Mouse (Mus musculus): ENCODE data around the gene Gatd1. TPM values are rescaled to one million over a fixed set of nuclear protein-coding genes. Genes with fewer than 3 reads are reported as not detected.
A peak's percentile ranks its signal among the peaks of the same experiment; 100 is the strongest.
"Not testable (repeated sequence)": the region's sequence is repeated elsewhere in the genome, so short reads cannot be mapped to it uniquely, and the experiment has no call there.

Gene Gatd1
- polyA plus RNA-seq, 1 experiment from 2014 or later: 37.4 TPM

DNA sequence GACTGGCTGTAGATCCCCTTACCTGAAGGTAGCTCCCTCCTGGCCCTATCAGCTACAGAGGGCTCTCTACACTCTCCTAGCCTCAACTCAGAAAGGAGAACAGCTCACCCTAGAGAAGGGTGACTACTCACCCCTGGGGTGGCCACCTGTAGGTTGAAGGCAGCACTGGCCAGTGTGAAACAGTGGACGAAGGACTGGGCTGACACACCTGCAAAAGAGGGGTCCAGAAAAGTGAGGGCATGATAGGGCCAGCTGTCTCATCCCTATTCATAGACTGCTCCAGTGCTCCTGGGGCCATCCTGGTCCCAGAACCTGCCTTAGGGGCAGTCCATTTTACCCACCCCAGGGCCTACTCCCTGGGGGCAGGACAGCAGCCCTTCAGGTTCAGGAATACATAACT, 2.3 kb downstream of the Gatd1 start:
- DNase-seq (ENCODE audit: low spot score): no peak
- H3K27ac ChIP-seq: no peak overlapping the region
- H3K4me3 ChIP-seq: no peak overlapping the region
- H3K36me3 ChIP-seq: peaks cover 34% of the 10 kb centered on the region
- 85% methylated on average over 1 of the region's 1 CpGs for WGBS
- H3K4me1 ChIP-seq: peaks cover 19% of the 10 kb centered on the region
- H3K9me3 ChIP-seq: no peaks in the 10 kb centered on the region
- H3K27me3 ChIP-seq (ENCODE audit: insufficient read depth, poor library complexity, severe bottlenecking): no peaks in the 10 kb centered on the region

DNA sequence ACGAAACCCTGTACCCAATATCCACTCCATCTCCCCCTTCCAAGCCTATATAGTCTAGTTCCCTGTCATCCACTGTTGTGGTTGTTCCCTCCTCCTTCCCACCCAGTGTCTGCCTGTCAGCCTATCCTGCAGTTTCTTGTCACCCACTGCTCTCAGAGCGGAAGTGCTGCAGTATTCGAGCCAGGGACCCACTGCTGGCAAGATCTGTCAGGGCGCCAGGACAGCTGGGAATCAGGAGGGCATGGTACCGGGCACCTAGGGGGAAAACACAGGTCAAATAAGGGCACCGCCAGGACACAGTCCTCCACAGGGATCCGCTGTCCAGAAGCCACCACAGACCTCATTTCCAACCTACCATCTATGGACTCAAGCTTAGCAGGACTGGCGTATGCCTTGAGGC, 3.3 kb downstream of the Gatd1 start:
- Histone ChIP-seq H3K27me3 (ENCODE audit: insufficient read depth, poor library complexity, severe bottlenecking) (no peaks in the 10 kb centered on the region), H3K4me1 (peaks cover 19% of the 10 kb centered on the region), H3K9me3 (no peaks in the 10 kb centered on the region), H3K27ac (no peak overlapping the region), H3K36me3 (peaks cover 34% of the 10 kb centered on the region), H3K4me3 (no peak overlapping the region)
- 91% methylated on average over 8 of the region's 8 CpGs for WGBS
- no peak for DNase-seq (ENCODE audit: low spot score)

DNA sequence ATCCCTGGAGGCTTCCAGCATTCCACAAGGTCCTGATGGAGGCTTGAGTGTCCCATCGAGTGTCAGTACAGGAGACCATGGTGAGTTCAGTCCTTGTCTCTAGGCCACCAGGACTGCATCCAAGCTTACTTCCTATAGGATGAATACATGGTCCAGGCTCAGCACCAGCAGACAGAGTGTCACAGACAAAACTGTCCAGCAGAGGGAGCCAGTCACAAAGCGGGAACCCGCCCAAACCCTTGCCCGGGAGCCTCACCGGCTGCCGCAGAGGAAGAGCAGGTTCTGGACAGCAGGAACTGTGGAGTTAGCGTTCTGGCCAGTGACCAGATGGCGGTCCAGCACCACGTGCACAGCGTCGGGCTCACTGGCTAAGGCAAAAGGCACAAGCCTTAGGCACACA, 5.1 kb downstream of the Gatd1 start:
- DNase-seq (ENCODE audit: low spot score): peak; percentile 94
- H3K4me1 ChIP-seq: peaks cover 14% of the 10 kb centered on the region
- peaks cover 34% of the 10 kb centered on the region for H3K36me3 ChIP-seq
- no peak overlapping the region for H3K4me3 ChIP-seq
- H3K27me3 ChIP-seq (ENCODE audit: insufficient read depth, poor library complexity, severe bottlenecking): no peaks in the 10 kb centered on the region
- no peak overlapping the region for H3K27ac ChIP-seq
- WGBS: 17% methylated on average over 11 of the region's 11 CpGs
- H3K9me3 ChIP-seq: no peaks in the 10 kb centered on the region

DNA sequence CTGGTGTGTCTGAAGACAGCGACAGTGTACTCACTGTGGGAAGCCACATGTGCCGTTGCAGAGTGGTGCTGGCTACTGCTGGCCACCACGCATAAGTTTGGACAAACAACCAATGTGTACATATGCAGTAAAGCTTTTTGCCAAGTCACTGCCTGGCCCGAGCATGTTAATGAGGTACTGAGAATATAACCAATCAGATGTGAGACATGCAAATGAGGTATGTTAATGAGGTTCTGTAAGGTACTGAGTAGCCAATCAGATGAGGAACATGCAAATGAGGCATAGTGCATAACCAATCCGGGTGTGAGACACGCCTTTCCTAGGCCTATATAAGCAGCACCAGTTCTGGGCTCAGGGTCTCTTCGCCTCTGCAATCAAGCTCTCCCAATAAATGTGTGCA, 6.3 kb downstream of the Gatd1 start:
- not testable (repeated sequence) for H3K9me3 ChIP-seq; H3K4me1 ChIP-seq; H3K27ac ChIP-seq; H3K27me3 ChIP-seq (ENCODE audit: insufficient read depth, poor library complexity, severe bottlenecking); H3K4me3 ChIP-seq; DNase-seq (ENCODE audit: low spot score)
- 93% methylated on average over 7 of the region's 7 CpGs for WGBS
- peaks cover 42% of the 10 kb centered on the region for H3K36me3 ChIP-seq

DNA sequence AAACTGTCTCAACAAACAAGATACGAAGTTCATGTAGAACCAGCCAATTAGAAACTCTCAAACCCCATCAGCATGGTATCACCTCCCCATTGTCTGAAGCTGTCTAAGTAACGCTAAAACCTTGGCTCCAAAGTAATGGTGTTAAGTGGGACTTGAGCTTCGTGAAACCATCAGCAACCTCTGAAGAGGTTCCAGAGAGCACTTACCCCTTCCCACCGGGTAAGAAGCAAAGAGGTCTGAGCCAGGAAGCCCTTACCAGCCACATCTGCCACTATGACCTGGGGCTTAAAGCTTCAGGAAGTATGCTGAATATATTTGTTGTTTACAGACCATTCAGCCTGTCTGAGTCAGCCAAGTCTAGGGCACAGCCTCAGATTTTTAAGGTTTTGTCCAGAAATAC, 8.5 kb downstream of the Gatd1 start:
- Histone ChIP-seq H3K9me3 (no peaks in the 10 kb centered on the region), H3K4me1 (peaks cover 5% of the 10 kb centered on the region; the same call in 1 of the 2 replicates), H3K27ac (no peak overlapping the region), H3K4me3 (no peak overlapping the region), H3K27me3 (ENCODE audit: insufficient read depth, poor library complexity, severe bottlenecking) (no peaks in the 10 kb centered on the region), H3K36me3 (peaks cover 62% of the 10 kb centered on the region)
- no peak for DNase-seq (ENCODE audit: low spot score)
- WGBS: 72% methylated on average over 4 of the region's 4 CpGs

DNA sequence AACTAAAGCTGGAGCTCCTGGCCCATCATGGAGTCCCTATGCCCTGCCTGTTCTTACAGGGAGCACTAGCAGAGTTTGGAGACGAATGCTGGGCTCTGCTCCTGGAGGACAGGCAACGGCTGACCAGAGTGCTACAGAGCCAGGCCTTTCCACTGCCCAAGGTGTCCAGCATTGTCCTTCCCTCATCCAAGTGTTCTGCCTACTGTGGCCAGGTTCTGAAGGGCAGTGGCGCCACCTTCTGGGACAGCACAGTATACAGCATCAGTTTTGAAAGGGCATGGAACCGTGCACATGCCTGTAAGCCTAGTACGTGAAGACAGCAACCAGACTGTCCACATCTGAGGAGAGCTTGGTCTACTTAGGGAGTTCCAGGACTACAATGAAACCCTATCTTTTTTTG, 10.6 kb downstream of the Gatd1 start:
- Histone ChIP-seq H3K9me3 (no peaks in the 10 kb centered on the region), H3K4me1 (no peaks in the 10 kb centered on the region), H3K36me3 (peaks cover 64% of the 10 kb centered on the region), H3K4me3 (no peak overlapping the region), H3K27ac (no peak overlapping the region), H3K27me3 (ENCODE audit: insufficient read depth, poor library complexity, severe bottlenecking) (no peaks in the 10 kb centered on the region)
- WGBS: 41% methylated on average over 5 of the region's 5 CpGs
- peak; percentile 84 for DNase-seq (ENCODE audit: low spot score)

DNA sequence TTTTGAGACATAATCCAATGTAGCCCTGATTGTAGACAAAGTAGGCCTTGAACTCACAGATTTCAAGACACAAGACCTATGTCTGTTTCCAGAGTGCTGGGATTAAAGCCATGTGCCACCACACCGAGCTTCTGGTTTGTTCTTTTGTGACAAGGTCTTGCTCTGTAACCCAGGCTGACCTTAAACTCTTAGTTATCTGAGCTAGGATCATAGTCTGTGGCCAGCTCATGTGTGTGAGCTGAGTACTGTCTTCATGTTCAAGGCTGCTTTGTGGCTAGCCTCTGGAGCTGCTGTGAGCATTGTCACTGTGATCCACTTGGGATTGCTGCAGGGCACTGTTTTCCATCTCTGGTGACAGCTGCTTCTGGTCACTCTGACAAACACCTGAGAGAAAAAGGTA, 18.6 kb downstream of the Gatd1 start:
- no peak for DNase-seq (ENCODE audit: low spot score)
- no peak overlapping the region for H3K27ac ChIP-seq
- no peaks in the 10 kb centered on the region; the same call in 1 of the 2 replicates for H3K27me3 ChIP-seq (ENCODE audit: insufficient read depth, poor library complexity, severe bottlenecking)
- WGBS: 73% methylated on average over 1 of the region's 1 CpGs
- peaks cover 43% of the 10 kb centered on the region for H3K36me3 ChIP-seq
- H3K4me3 ChIP-seq: no peak overlapping the region
- no peaks in the 10 kb centered on the region for H3K9me3 ChIP-seq
- peaks cover 15% of the 10 kb centered on the region for H3K4me1 ChIP-seq

DNA sequence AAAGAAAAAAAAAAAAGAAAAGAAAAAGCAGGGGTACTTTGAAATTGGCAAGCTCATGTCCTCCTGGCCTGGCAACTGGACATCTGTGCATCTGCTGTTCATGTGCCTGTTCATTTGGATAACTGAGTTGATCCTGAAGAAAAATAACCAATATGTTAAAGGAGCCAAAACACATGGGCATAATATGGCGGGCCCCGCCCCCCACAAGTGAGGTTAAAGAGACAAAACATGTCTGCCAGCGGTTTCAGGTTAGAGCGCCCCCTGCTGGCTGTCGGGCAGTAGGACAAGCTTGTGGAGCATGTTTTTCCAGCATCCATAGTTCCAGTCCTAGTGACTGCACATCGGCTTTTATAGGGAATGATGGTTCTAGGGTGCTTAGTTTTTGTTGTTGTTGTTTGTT, 19.2 kb downstream of the Gatd1 start:
- no peaks in the 10 kb centered on the region for H3K9me3 ChIP-seq
- no peak overlapping the region for H3K27ac ChIP-seq
- H3K36me3 ChIP-seq: peaks cover 37% of the 10 kb centered on the region
- peaks cover 15% of the 10 kb centered on the region for H3K4me1 ChIP-seq
- H3K4me3 ChIP-seq: no peak overlapping the region
- 21% methylated on average over 6 of the region's 6 CpGs for WGBS
- no peaks in the 10 kb centered on the region; the same call in 1 of the 2 replicates for H3K27me3 ChIP-seq (ENCODE audit: insufficient read depth, poor library complexity, severe bottlenecking)
- DNase-seq (ENCODE audit: low spot score): peak; percentile 84

DNA sequence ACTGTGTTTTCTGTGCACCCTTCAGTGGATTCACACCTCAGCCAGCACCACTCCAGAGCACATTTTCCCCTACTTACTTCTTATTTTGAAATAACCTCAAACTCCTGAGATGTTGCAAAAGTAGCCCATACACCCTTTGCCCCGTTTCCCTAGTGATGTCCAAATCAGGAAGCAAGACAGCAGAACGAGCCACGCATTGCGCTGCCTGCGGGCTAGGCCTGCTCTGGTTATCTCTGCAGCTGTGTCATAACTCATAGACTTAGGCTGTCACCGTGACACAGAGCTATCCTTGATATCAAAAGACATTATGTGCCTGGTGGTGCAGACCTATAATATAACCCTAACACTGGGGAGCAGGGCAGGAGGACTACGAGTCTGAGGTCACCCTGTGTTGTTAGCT, 19.8 kb downstream of the Gatd1 start:
- Histone ChIP-seq H3K27ac (no peak overlapping the region), H3K4me3 (no peak overlapping the region), H3K9me3 (no peaks in the 10 kb centered on the region), H3K4me1 (peaks cover 15% of the 10 kb centered on the region), H3K27me3 (ENCODE audit: insufficient read depth, poor library complexity, severe bottlenecking) (no peaks in the 10 kb centered on the region; the same call in 1 of the 2 replicates), H3K36me3 (peaks cover 31% of the 10 kb centered on the region)
- WGBS: 84% methylated on average over 7 of the region's 7 CpGs
- DNase-seq (ENCODE audit: low spot score): no peak

DNA sequence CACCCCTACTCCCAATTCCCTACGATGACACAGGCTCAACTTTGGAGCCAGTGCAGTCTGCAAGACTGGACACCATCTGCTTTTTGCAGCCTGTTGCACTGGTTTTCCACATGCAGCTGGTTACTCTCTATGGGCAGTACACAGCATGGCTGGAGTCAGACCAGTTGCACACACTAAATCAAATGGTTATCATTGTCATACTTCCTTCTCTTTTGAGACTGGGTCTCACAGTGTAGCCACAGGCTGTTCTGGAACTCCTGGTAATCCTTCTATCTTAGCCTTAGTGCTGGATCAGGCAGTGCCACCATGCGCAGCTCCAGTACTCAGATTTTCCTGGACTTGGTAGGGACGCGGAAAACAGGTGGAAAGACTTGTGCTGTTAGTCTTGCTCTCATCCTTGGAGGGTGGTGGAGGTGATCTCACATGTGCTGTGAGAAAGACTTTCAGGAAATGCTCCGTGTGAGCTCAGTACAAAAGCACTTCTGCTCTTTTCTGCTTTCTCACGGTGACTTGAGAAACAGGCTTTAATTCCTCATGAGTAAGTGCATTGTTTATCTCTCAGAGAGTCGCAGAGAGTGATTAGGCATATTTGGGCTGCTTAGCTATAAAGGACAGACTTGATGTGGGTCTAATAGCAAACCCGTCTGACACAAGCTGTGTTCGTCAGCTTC, 21.2 kb downstream of the Gatd1 start:
- no peak for DNase-seq (ENCODE audit: low spot score)
- Histone ChIP-seq H3K36me3 (peaks cover 17% of the 10 kb centered on the region), H3K9me3 (no peaks in the 10 kb centered on the region), H3K27ac (peak overlapping the region; percentile 89), H3K27me3 (ENCODE audit: insufficient read depth, poor library complexity, severe bottlenecking) (no peaks in the 10 kb centered on the region; the same call in 1 of the 2 replicates), H3K4me3 (peak overlapping the region; percentile 85), H3K4me1 (peaks cover 15% of the 10 kb centered on the region)
- 33% methylated on average over 9 of the region's 9 CpGs for WGBS

DNA sequence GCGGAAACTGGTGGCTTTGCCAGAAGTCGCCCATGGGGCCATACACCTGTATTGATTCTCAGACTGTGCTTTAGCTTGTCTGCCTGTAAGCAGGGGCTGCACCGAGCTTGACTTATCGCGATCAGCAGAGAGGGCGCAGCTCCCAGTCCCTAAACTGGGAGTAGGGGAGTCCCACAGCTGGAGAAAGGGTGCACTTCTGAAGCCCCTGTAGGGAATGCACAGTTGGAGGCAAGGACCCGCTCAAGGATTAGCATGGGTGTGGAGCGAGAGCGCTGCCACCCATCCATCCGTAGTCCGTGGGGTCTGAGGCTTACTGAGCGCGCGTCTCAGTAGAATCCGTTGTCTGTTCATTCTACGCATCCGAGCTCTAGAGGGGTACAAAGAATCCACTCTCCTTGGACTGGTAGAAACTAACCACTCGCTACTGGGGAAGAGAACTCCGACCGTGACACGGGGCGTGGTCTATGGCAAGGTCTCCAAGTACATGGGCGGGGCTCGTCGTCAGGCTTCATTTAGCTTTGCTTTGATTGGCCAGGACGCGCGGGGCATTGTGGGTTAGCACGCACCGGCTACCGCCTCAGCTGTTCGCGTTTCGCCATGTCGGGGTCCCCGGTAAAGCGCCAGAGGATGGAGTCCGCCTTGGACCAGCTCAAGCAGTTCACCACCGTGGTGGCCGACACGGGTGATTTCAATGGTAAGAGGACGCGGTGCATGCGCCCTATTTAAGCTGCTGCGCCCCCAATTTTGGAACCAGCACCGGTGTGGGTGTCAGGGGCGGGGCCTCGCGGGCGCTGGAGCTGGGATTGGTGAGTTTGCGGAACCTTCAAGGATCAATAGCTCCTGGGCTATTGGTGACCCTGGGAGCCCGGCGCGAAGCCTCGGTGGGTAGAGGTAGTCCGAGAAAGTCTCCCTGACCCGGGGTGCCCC, 22.0 kb downstream of the Gatd1 start, which contains the start of gene Taldo1:
Gene Taldo1 (plus strand): TSS at position 575 of the 927 bp plus-strand sequence.
- H3K4me1 ChIP-seq: peaks cover 15% of the 10 kb centered on the region
- WGBS: under 1% methylated on average over 57 of the region's 57 CpGs
- H3K36me3 ChIP-seq: peaks cover 14% of the 10 kb centered on the region
- H3K27ac ChIP-seq: peak within 1 kb of the TSS; percentile 89
- DNase-seq (ENCODE audit: low spot score): peak; percentile 98
- H3K27me3 ChIP-seq (ENCODE audit: insufficient read depth, poor library complexity, severe bottlenecking): no peaks in the 10 kb centered on the region; the same call in 1 of the 2 replicates
- no peaks in the 10 kb centered on the region for H3K9me3 ChIP-seq
- peak within 1 kb of the TSS; percentile 85 for H3K4me3 ChIP-seq

DNA sequence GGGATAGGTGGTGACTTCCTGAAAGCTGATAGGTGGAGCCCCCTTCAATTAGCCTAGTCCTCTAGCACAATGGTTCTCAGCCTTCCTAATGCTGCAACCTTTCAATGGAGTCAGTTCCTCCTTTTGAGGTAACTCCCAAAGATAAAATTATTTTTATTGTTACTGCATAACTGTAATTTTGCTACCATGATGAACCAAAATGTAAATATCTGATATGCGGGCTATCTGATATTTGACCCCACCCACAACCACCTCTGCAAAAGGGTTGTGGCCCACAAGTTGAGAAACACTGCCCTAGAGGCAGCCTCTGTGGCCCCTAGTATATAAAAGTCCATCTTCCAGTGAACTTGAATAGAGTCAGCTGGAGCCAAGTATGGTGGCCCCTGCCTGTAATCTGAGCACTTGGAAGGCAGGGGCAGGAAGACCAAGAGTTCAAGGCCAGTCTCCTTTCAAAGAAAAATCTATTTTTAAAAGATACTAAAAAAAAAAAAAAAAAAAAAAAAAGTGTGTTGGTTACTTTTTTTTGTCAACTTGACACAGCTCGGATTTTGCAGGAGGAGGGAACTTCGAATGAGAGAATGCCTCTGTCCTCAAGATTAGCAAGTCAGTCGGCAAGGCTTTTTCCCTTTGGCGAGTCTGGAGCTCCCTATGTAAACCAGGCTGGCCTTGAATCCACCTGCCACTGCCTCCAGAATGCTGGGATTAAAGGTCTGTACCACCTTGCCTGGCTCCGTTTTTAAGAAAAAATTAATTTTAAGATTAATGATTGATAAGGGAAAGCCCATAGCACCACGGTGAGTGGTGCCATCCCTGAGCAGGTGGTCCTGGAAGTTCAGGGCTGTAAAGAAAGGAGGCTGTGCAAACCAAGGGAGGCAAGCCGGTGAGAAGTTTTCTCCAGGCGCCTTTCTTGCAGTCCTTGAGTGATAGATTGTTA, 23.3 kb downstream of the Gatd1 start:
- no peak overlapping the region for H3K27ac ChIP-seq
- H3K36me3 ChIP-seq: 0 out of 2 replicates have a peak, but pooled peaks cover 3% of the 10 kb centered on the region
- H3K9me3 ChIP-seq: no peaks in the 10 kb centered on the region
- peak overlapping the region; percentile 85; the same call in 1 of the 2 replicates for H3K4me3 ChIP-seq
- peaks cover 5% of the 10 kb centered on the region; the same call in 1 of the 2 replicates for H3K27me3 ChIP-seq (ENCODE audit: insufficient read depth, poor library complexity, severe bottlenecking)
- 55% methylated on average over 9 of the region's 9 CpGs for WGBS
- H3K4me1 ChIP-seq: peaks cover 15% of the 10 kb centered on the region
- no peak for DNase-seq (ENCODE audit: low spot score)

Data from heart, embryonic 10.5 days (tissue).